Mouse (Mus musculus) cortical plate, adult 2 months (tissue): Measurements from ENCODE around the gene Bin2.

Source experiments
- CTCF ChIP-seq: fragments of 200-500 bp; IDR thresholded peaks from 2 replicates; pipeline ENCODE4 v1.5.1; 2011; ENCODE audit warnings: mild to moderate bottlenecking, control low read depth, low read length; ENCODE audit not compliant: insufficient read depth; ENCODE audit errors: extremely low read depth
- POLR2A ChIP-seq: fragments of 200-500 bp; IDR thresholded peaks from 2 replicates; pipeline ENCODE4 v1.6.1; 2011; ENCODE audit warnings: mild to moderate bottlenecking, low read length, control low read depth; ENCODE audit not compliant: insufficient read depth; ENCODE audit errors: extremely low read depth

- TF ChIP-seq CTCF (no peak), POLR2A (no peak)
These were observed 68.6 kb downstream of the Bin2 start for GRCm38 (mm10) chr15:100600696-100601272.
